Mouse (Mus musculus) heart, embryonic 14.5 days (tissue): ENCODE measurements around the gene Fa2h. TPM values are rescaled to one million over a fixed set of nuclear protein-coding genes. Genes with fewer than 3 reads are reported as not detected.
"Not testable (repeated sequence)": the region's sequence is repeated elsewhere in the genome, so short reads cannot be mapped to it uniquely, and the experiment has no call there.

Source experiments
- ATAC-seq: fragments of 200-750 bp; cut with Nextera tagmentation; 2 replicates; pipeline ENCODE4 v1.8.0; 2017; ENCODE audit warnings: low read depth, moderate TSS enrichment; ENCODE audit not compliant: insufficient number of reproducible peaks, insufficient read depth, low FRiP score
- H3K27ac ChIP-seq, 2 experiments: fragments of 200-500 bp in 1 of 2; fragments of 300-500 bp in 1 of 2; sonication (generic) in 1 of 2; replicated peaks in 1 of 2; 2 replicates each; pipeline ENCODE4 v1.5.1; 2012 to 2014; ENCODE audit warnings: low read depth in 2 of 2, low read length in 2 of 2, control low read depth in 1 of 2, mild to moderate bottlenecking in 1 of 2, mixed read lengths in 1 of 2; ENCODE audit not compliant: control insufficient read depth in 1 of 2, insufficient read depth in 1 of 2
- H3K27me3 ChIP-seq: fragments of 300-500 bp; sonication (generic); 2 replicates; pipeline ENCODE4 v1.6.1; 2014; ENCODE audit warnings: mild to moderate bottlenecking, low read length, control low read depth; ENCODE audit not compliant: control insufficient read depth, insufficient read depth
- H3K36me3 ChIP-seq: fragments of 300-500 bp; sonication (generic); 2 replicates; pipeline ENCODE4 v1.6.1; 2014; ENCODE audit warnings: mild to moderate bottlenecking, control low read depth, low read length, mixed read lengths; ENCODE audit not compliant: control insufficient read depth, insufficient read depth
- H3K4me1 ChIP-seq, 2 experiments: fragments of 200-500 bp in 1 of 2; fragments of 300-500 bp in 1 of 2; sonication (generic) in 1 of 2; 2 replicates each; pipeline ENCODE4 v1.6.1; 2012 to 2014; ENCODE audit warnings: low read length in 2 of 2, control low read depth in 1 of 2, mixed read lengths in 1 of 2; ENCODE audit not compliant: control insufficient read depth in 2 of 2, insufficient read depth in 2 of 2
- H3K4me2 ChIP-seq: fragments of 300-500 bp; sonication (generic); 2 replicates; pipeline ENCODE4 v1.6.1; 2014; ENCODE audit warnings: mild to moderate bottlenecking, low read length
- H3K4me3 ChIP-seq, 2 experiments: fragments of 200-500 bp in 1 of 2; fragments of 300-500 bp in 1 of 2; sonication (generic) in 1 of 2; 2 replicates each; pipeline ENCODE4 v1.5.1; 2012 to 2014; ENCODE audit warnings: low read length in 2 of 2, mild to moderate bottlenecking in 2 of 2, control low read depth in 1 of 2, low read depth in 1 of 2, moderate library complexity in 1 of 2; ENCODE audit not compliant: control insufficient read depth in 1 of 2, insufficient read depth in 1 of 2
- H3K9ac ChIP-seq: fragments of 300-500 bp; sonication (generic); 2 replicates; pipeline ENCODE4 v1.6.1; 2014; ENCODE audit warnings: mild to moderate bottlenecking, low read length
- H3K9me3 ChIP-seq: fragments of 300-500 bp; sonication (generic); 2 replicates; pipeline ENCODE4 v1.6.1; 2016; ENCODE audit warnings: low read length, control low read depth; ENCODE audit not compliant: control insufficient read depth
- WGBS: fragments of 180-500 bp; shearing (Covaris S2); extraction: QIAGEN DNeasy Blood & Tissue Kit; methylation state at CpG from one replicate; pipeline ENCODE4 v1.1.7; 2014; 5-methylcytosine and 5-hydroxymethylcytosine counted together
- polyA plus RNA-seq: library from polyadenylated mRNA; unstranded; fragments of >200 nt; fragmentation: Nextera tagmentation; extraction: Ambion mirVana; gene quantifications from 2 replicates; pipeline ENCODE4 v1.2.1, GENCODE M21; 2014

Gene Fa2h
- polyA plus RNA-seq, 1 experiment from 2014 or later, result not detected

- 38% methylated on average over 12 of the region's 12 CpGs for WGBS
- Histone ChIP-seq H3K27ac (0 out of 4 replicates have a peak overlapping the region, but pooled peaks of 1 of the 2 experiments have one; percentile 42), H3K4me1 (peaks cover 5 to 6% of the 10 kb centered on the region in 2 experiments; a peak in 2 of 4 replicates), H3K4me3 (peak overlapping the region; percentile 55 to 68; a peak in 3 of 4 replicates), H3K9ac (peak overlapping the region; percentile 67), H3K36me3 (no peaks in the 10 kb centered on the region), H3K4me2 (peak overlapping the region; percentile 95), H3K9me3 (no peaks in the 10 kb centered on the region), H3K27me3 (peaks cover 4% of the 10 kb centered on the region; the same call in 1 of the 2 replicates)
- no peak for ATAC-seq
These were observed 55.0 kb downstream of the Fa2h start for GRCm38 (mm10) chr8:111338370-111339208.

GRCm38 (mm10) chr8:111337890-111338347, 55.7 kb downstream of the Fa2h start, which contains the start of gene Mlkl:
Mlkl (minus strand) TSS chr8:111338177.
- Histone ChIP-seq H3K27ac (peak within 1 kb of the TSS; percentile 18 to 42; a peak in 2 of 4 replicates), H3K9ac (peak within 1 kb of the TSS; percentile 67), H3K27me3 (peaks cover 4% of the 10 kb centered on the region; the same call in 1 of the 2 replicates), H3K4me1 (peaks cover 5 to 6% of the 10 kb centered on the region in 2 experiments; a peak in 2 of 4 replicates), H3K4me3 (peak within 1 kb of the TSS; percentile 55 to 68), H3K9me3 (no peaks in the 10 kb centered on the region), H3K36me3 (no peaks in the 10 kb centered on the region), H3K4me2 (peak within 1 kb of the TSS; percentile 95)
- ATAC-seq, result peak; percentile 31; the same call in 1 of the 2 replicates
- under 1% methylated on average over 29 of the region's 29 CpGs for WGBS

DNA sequence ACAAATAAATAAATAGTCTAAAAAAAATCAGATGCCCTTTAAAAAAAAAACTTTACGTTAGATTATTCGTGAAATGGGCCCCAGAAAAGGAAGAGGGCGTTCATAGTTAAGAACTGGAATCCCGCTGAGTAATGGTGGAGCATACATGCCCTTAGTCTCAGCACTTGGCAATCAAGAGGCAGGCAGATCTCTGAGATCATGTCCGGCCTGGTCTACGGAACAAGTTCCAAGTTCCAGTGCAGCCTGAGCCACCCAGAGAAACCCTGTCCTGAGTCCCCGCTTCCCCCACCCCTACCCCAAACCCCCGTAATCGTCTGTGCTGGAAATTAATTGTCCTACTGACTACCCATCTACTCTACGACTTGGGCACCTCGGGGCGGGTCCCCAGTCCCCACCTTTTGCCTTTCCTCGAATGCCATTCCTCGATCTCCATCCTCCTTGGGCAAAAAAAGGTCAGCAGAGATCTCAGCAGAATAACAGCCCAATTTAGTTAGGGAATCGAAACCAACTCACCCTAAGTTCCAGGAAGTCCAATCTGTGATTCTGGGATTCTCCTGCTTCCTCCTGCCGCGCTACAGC, 56.2 kb downstream of the Fa2h start:
- Histone ChIP-seq H3K36me3 (no peaks in the 10 kb centered on the region), H3K4me1 (peaks cover 5 to 6% of the 10 kb centered on the region in 2 experiments; a peak in 2 of 4 replicates), H3K27ac (peak overlapping the region in 1 of 2 experiments; percentile 42; a peak in 2 of 4 replicates), H3K4me3 (peak overlapping the region; percentile 55 to 68), H3K9ac (peak overlapping the region; percentile 67), H3K4me2 (peak overlapping the region; percentile 95), H3K9me3 (no peaks in the 10 kb centered on the region), H3K27me3 (peaks cover 4% of the 10 kb centered on the region; the same call in 1 of the 2 replicates)
- no peak for ATAC-seq
- WGBS, result 28% methylated on average over 17 of the region's 17 CpGs

- H3K4me2 ChIP-seq, result peak overlapping the region; percentile 95
- no peak for ATAC-seq
- no peak overlapping the region for H3K9ac ChIP-seq
- H3K36me3 ChIP-seq, result no peaks in the 10 kb centered on the region
- H3K9me3 ChIP-seq, result no peaks in the 10 kb centered on the region
- H3K27me3 ChIP-seq, result peaks cover 4% of the 10 kb centered on the region; the same call in 1 of the 2 replicates
- H3K4me1 ChIP-seq, result peaks cover 5 to 6% of the 10 kb centered on the region in 2 experiments; a peak in 2 of 4 replicates
- H3K27ac ChIP-seq, result no peak overlapping the region
- WGBS, result 80% methylated on average over 4 of the region's 4 CpGs
- H3K4me3 ChIP-seq, result no peak overlapping the region
These were observed 56.9 kb downstream of the Fa2h start for GRCm38 (mm10) chr8:111336692-111337091.

DNA sequence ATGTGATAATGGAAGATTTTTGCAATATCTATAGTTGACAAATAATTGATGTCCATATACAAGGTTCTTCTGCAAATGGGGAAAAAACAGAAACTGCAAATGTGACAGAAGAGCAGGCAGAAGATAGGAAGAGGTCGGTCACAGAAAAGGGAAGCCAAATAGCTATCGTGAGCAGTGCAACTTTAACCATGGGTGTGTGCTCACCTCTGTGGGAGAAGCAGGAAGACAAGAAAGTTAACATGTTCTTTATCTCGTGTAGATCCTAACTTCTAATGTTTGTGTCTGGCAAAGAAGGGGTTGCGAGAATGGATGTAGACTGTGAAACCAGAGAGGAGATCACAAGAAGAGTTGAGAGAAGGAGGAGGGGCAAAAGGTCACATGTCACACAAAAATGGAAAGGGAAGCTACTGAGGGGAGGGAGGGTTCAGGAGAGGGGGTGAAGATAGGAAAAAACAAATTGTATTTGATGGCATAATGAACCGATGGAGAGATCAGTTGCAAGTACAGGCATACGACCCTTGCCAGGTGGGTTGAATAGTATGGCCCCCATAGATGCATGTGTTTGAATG, 68.3 kb downstream of the Fa2h start:
- Histone ChIP-seq H3K9me3 (peaks cover 3% of the 10 kb centered on the region; the same call in 1 of the 2 replicates), H3K9ac (no peak overlapping the region), H3K4me2 (no peak overlapping the region), H3K36me3 (no peaks in the 10 kb centered on the region), H3K4me1 (no peaks in the 10 kb centered on the region), H3K27ac (no peak overlapping the region), H3K27me3 (no peaks in the 10 kb centered on the region), H3K4me3 (no peak overlapping the region)
- 72% methylated on average over 6 of the region's 6 CpGs for WGBS
- no peak for ATAC-seq

DNA sequence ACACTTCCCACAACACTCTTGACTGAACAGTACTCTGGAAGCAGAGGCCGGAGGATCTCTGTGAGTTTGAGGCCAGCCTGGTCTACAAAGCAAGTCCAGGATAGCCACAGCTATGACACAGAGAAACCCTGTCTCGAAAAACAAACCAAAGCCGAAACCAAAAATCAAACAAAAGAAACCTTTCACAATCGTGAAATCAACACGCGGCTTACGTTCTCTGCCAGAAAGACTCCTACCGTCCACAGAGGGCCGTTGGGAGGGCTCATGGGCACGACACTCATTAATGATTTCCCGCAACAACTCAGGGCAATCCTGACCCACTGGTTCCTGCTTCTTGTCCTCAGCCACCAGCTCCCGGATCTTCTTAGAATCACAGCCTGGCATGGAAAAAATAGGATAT, 78.9 kb downstream of the Fa2h start:
- Histone ChIP-seq H3K9ac (no peak overlapping the region), H3K4me2 (no peak overlapping the region), H3K4me1 (no peaks in the 10 kb centered on the region), H3K27me3 (no peaks in the 10 kb centered on the region), H3K36me3 (no peaks in the 10 kb centered on the region), H3K9me3 (no peaks in the 10 kb centered on the region), H3K4me3 (no peak overlapping the region), H3K27ac (no peak overlapping the region)
- ATAC-seq, result no peak
- WGBS, result 85% methylated on average over 12 of the region's 12 CpGs

- not testable (repeated sequence) for H3K9ac ChIP-seq, H3K4me3 ChIP-seq, H3K27me3 ChIP-seq, H3K4me2 ChIP-seq, ATAC-seq, H3K27ac ChIP-seq, H3K36me3 ChIP-seq, H3K4me1 ChIP-seq, H3K9me3 ChIP-seq
- 92% methylated on average over 6 of the region's 6 CpGs for WGBS
These were observed 79.7 kb downstream of the Fa2h start for GRCm38 (mm10) chr8:111313961-111314360.
